Mouse (Mus musculus) MEL (cell line): ENCODE results near the gene Akap11. TPM values are rescaled to one million over a fixed set of nuclear protein-coding genes. Genes with fewer than 3 reads are reported as not detected.

ENCODE experiments used
- DNase-seq: peaks from one replicate; pipeline ENCODE4 v3.0.0; 2011; ENCODE audit warnings: low read depth, low spot score
- H3K27ac ChIP-seq: 2 replicates; pipeline ENCODE4 v1.5.1; 2012; ENCODE audit warnings: low read depth, mild to moderate bottlenecking, control low read depth, low read length, moderate library complexity; ENCODE audit not compliant: control insufficient read depth
- H3K27me3 ChIP-seq, 2 experiments: fragments of 150-350 bp in 1 of 2; sonication (generic) in 1 of 2; 2 replicates each; pipeline ENCODE4 v1.6.1; 2012; ENCODE audit warnings: low read length in 2 of 2, mild to moderate bottlenecking in 2 of 2, improper control_type of control experiment in 1 of 2, moderate library complexity in 1 of 2; ENCODE audit not compliant: insufficient read depth in 2 of 2, control insufficient read depth in 1 of 2
- H3K36me3 ChIP-seq, 2 experiments: 2 replicates each; pipeline ENCODE4 v1.6.1; 2012 to 2014; ENCODE audit warnings: low read length in 2 of 2, improper control_type of control experiment in 1 of 2, inconsistent platforms in 1 of 2, mild to moderate bottlenecking in 1 of 2; ENCODE audit not compliant: insufficient read depth in 2 of 2, control insufficient read depth in 1 of 2
- H3K4me1 ChIP-seq, 2 experiments: fragments of 150-350 bp in 1 of 2; sonication (generic) in 1 of 2; 2 replicates each; pipeline ENCODE4 v1.6.1; 2012; ENCODE audit warnings: low read length in 2 of 2, improper control_type of control experiment in 1 of 2, mild to moderate bottlenecking in 1 of 2; ENCODE audit not compliant: insufficient read depth in 2 of 2, control insufficient read depth in 1 of 2
- H3K4me3 ChIP-seq, 2 experiments: fragments of 150-350 bp in 1 of 2; sonication (generic) in 1 of 2; 2 replicates each; pipeline ENCODE4 v1.5.1; 2012; ENCODE audit warnings: low read depth in 2 of 2, low read length in 2 of 2, mild to moderate bottlenecking in 2 of 2, moderate library complexity in 2 of 2, control low read depth in 1 of 2, improper control_type of control experiment in 1 of 2; ENCODE audit not compliant: control insufficient read depth in 1 of 2, insufficient read depth in 1 of 2
- H3K79me2 ChIP-seq: 2 replicates; pipeline ENCODE4 v1.6.1; 2012; ENCODE audit warnings: mild to moderate bottlenecking, low read length, moderate library complexity; ENCODE audit not compliant: control insufficient read depth, poor library complexity, insufficient read depth
- H3K9ac ChIP-seq: 2 replicates; pipeline ENCODE4 v1.6.1; 2012; ENCODE audit warnings: low read depth, mild to moderate bottlenecking, control low read depth, low read length, moderate library complexity; ENCODE audit not compliant: control insufficient read depth, poor library complexity, severe bottlenecking
- H3K9me3 ChIP-seq: fragments of 150-350 bp; sonication (generic); replicated peaks from 2 replicates; pipeline ENCODE4 v1.6.1; 2012; ENCODE audit warnings: mild to moderate bottlenecking, low read length, improper control_type of control experiment, moderate library complexity; ENCODE audit not compliant: insufficient read depth
- CHD1 ChIP-seq: IDR thresholded peaks from 2 replicates; pipeline ENCODE4 v1.6.1; 2012; ENCODE audit warnings: low read depth, mild to moderate bottlenecking, inconsistent platforms, low read length, improper control_type of control experiment
- CHD2 ChIP-seq: IDR thresholded peaks from 2 replicates; pipeline ENCODE4 v1.6.1; 2011; ENCODE audit warnings: low read length, improper control_type of control experiment
- CTCF ChIP-seq, 3 experiments: IDR thresholded peaks in 2 of 3; conservative IDR thresholded peaks in 1 of 3; 2 replicates each; pipeline ENCODE4 v1.5.1; 2011 to 2012; ENCODE audit warnings: low read length in 3 of 3, low read depth in 2 of 3, mild to moderate bottlenecking in 2 of 3, improper control_type of control experiment in 1 of 3, inconsistent platforms in 1 of 3, mixed read lengths in 1 of 3, moderate library complexity in 1 of 3; ENCODE audit not compliant: control insufficient read depth in 1 of 3, insufficient read depth in 1 of 3, poor library complexity in 1 of 3, severe bottlenecking in 1 of 3
- E2F4 ChIP-seq: IDR thresholded peaks from 2 replicates; pipeline ENCODE4 v1.6.1; 2011; ENCODE audit warnings: low read depth, low read length, improper control_type of control experiment, borderline replicate concordance
- ELF1 ChIP-seq: IDR thresholded peaks from 2 replicates; pipeline ENCODE4 v1.6.1; 2014; ENCODE audit warnings: low read depth, mild to moderate bottlenecking, inconsistent platforms, low read length, improper control_type of control experiment, moderate library complexity
- EP300 ChIP-seq, 2 experiments: IDR thresholded peaks; 2 replicates each; pipeline ENCODE4 v1.6.1; 2011; ENCODE audit warnings: improper control_type of control experiment in 2 of 2, low read length in 2 of 2, low read depth in 1 of 2, mild to moderate bottlenecking in 1 of 2
- HCFC1 ChIP-seq: IDR thresholded peaks from 2 replicates; pipeline ENCODE4 v1.6.1; 2012; ENCODE audit warnings: low read depth, mild to moderate bottlenecking, inconsistent platforms, low read length, improper control_type of control experiment, moderate library complexity
- JUND ChIP-seq: IDR thresholded peaks from 2 replicates; pipeline ENCODE4 v1.6.1; 2011; ENCODE audit warnings: low read depth, mild to moderate bottlenecking, improper control_type of control experiment, low read length
- MAFK ChIP-seq: IDR thresholded peaks from 2 replicates; pipeline ENCODE4 v1.6.1; 2011; ENCODE audit warnings: low read depth, mild to moderate bottlenecking, low read length, improper control_type of control experiment, borderline replicate concordance
- MAX ChIP-seq: IDR thresholded peaks from 2 replicates; pipeline ENCODE4 v1.6.1; 2011; ENCODE audit warnings: low read length, improper control_type of control experiment
- MXI1 ChIP-seq: IDR thresholded peaks from 2 replicates; pipeline ENCODE4 v1.6.1; 2011; ENCODE audit warnings: mild to moderate bottlenecking, low read depth, low read length, improper control_type of control experiment
- MYC ChIP-seq: IDR thresholded peaks from 2 replicates; pipeline ENCODE4 v1.6.1; 2011; ENCODE audit warnings: low read depth, mild to moderate bottlenecking, low read length, improper control_type of control experiment, moderate library complexity
- POLR2A ChIP-seq, 2 experiments: IDR thresholded peaks; 2 replicates each; pipeline ENCODE4 v1.6.1; 2011 to 2012; ENCODE audit warnings: low read length in 2 of 2, mild to moderate bottlenecking in 2 of 2, control low read depth in 1 of 2, improper control_type of control experiment in 1 of 2, low read depth in 1 of 2, moderate library complexity in 1 of 2; ENCODE audit not compliant: control insufficient read depth in 1 of 2, insufficient read depth in 1 of 2, poor library complexity in 1 of 2
- POLR2AphosphoS2 ChIP-seq: IDR thresholded peaks from 2 replicates; pipeline ENCODE4 v1.6.1; 2011; ENCODE audit warnings: low read length, improper control_type of control experiment
- RCOR1 ChIP-seq: IDR thresholded peaks from 2 replicates; pipeline ENCODE4 v1.6.1; 2012; ENCODE audit warnings: low read depth, mild to moderate bottlenecking, inconsistent platforms, low read length, improper control_type of control experiment
- SIN3A ChIP-seq: IDR thresholded peaks from 2 replicates; pipeline ENCODE4 v1.6.1; 2012; ENCODE audit warnings: low read length, improper control_type of control experiment, inconsistent platforms
- TAL1 ChIP-seq: IDR thresholded peaks from 2 replicates; pipeline ENCODE4 v1.6.1; 2012; ENCODE audit warnings: mild to moderate bottlenecking, inconsistent platforms, low read length, moderate library complexity, mixed read lengths
- TCF12 ChIP-seq: IDR thresholded peaks from 2 replicates; pipeline ENCODE4 v1.6.1; 2014; ENCODE audit warnings: low read depth, mild to moderate bottlenecking, inconsistent platforms, low read length, improper control_type of control experiment, moderate library complexity
- ZC3H11A ChIP-seq: IDR thresholded peaks from 2 replicates; pipeline ENCODE4 v1.6.1; 2012; ENCODE audit warnings: low read depth, mild to moderate bottlenecking, inconsistent platforms, low read length, improper control_type of control experiment
- ZKSCAN1 ChIP-seq: IDR thresholded peaks from 2 replicates; pipeline ENCODE4 v1.6.1; 2012; ENCODE audit warnings: low read depth, mild to moderate bottlenecking, inconsistent platforms, low read length, improper control_type of control experiment, moderate library complexity
- ZNF384 ChIP-seq: IDR thresholded peaks from 2 replicates; pipeline ENCODE4 v1.6.1; 2012; ENCODE audit warnings: low read depth, mild to moderate bottlenecking, inconsistent platforms, low read length, improper control_type of control experiment
- polyA plus RNA-seq, 2 experiments: library from polyadenylated mRNA; stranded (reverse) in 1 of 2; unstranded in 1 of 2; fragments of >175 nt in 1 of 2; fragments of >200 nt in 1 of 2; gene quantifications; 2 replicates each; pipeline versions ENCODE4 v1.2.1 to v1.2.4; 2012; ENCODE audit warnings: low replicate concordance in 2 of 2, low read depth in 1 of 2; ENCODE audit not compliant: insufficient read length in 2 of 2, insufficient read depth in 1 of 2, missing spikeins in 1 of 2
- total RNA-seq: library from RNA; depleted of rRNA; stranded (reverse); fragments of 300-350 nt; gene quantifications from 2 replicates; pipeline ENCODE4 v1.2.3, GENCODE M21; 2012

Gene Akap11
- total and polyA plus RNA-seq, 3 experiments, result 13.0 to 25.4 (median 17.1) TPM

GRCm38 (mm10) chr14:78464353-78464752 is 72.3 kb downstream of the Akap11 start:
- H3K9ac ChIP-seq, result no peak overlapping the region
- H3K9me3 ChIP-seq, result no peaks in the 10 kb centered on the region
- H3K4me3 ChIP-seq, result no peak overlapping the region
- no peak overlapping the region for H3K27ac ChIP-seq
- H3K79me2 ChIP-seq, result no peaks in the 10 kb centered on the region
- TF ChIP-seq CHD2 (no peak), MAX (no peak), CHD1 (no peak), POLR2A (IDR thresholded peaks at IDR 0.05; ENCODE audit: control insufficient read depth in 1 of 2, insufficient read depth in 1 of 2, low read depth in 1 of 2, low read length in 2 of 2, poor library complexity in 1 of 2) (no peak), CTCF (IDR thresholded peaks at IDR 0.05 in 2 of 3, conservative IDR thresholded peaks at IDR 0.05 in 1 of 3; ENCODE audit: control insufficient read depth in 1 of 3, insufficient read depth in 1 of 3, low read depth in 2 of 3, low read length in 3 of 3, poor library complexity in 1 of 3, severe bottlenecking in 1 of 3) (no peak), POLR2AphosphoS2 (no peak), MYC (no peak), ELF1 (no peak), JUND (no peak), HCFC1 (no peak), ZNF384 (no peak)
- no peaks in the 10 kb centered on the region for H3K4me1 ChIP-seq
- no peaks in the 10 kb centered on the region for H3K36me3 ChIP-seq
- no peak for DNase-seq
- no peaks in the 10 kb centered on the region for H3K27me3 ChIP-seq

GRCm38 (mm10) chr14:78459121-78459520 is 77.5 kb downstream of the Akap11 start:
- H3K36me3 ChIP-seq, result no peaks in the 10 kb centered on the region
- no peaks in the 10 kb centered on the region for H3K27me3 ChIP-seq
- no peaks in the 10 kb centered on the region for H3K79me2 ChIP-seq
- DNase-seq, result no peak
- no peak overlapping the region for H3K9ac ChIP-seq
- no peak overlapping the region for H3K27ac ChIP-seq
- H3K9me3 ChIP-seq, result no peaks in the 10 kb centered on the region
- TF ChIP-seq CHD1 (no peak), RCOR1 (no peak), EP300 (IDR thresholded peaks at IDR 0.05; ENCODE audit: low read depth in 1 of 2, low read length in 2 of 2) (no peak), ELF1 (no peak), ZKSCAN1 (no peak), CHD2 (no peak), E2F4 (no peak), CTCF (IDR thresholded peaks at IDR 0.05 in 2 of 3, conservative IDR thresholded peaks at IDR 0.05 in 1 of 3; ENCODE audit: control insufficient read depth in 1 of 3, insufficient read depth in 1 of 3, low read depth in 2 of 3, low read length in 3 of 3, poor library complexity in 1 of 3, severe bottlenecking in 1 of 3) (no peak), TCF12 (no peak), SIN3A (no peak), POLR2A (IDR thresholded peaks at IDR 0.05; ENCODE audit: control insufficient read depth in 1 of 2, insufficient read depth in 1 of 2, low read depth in 1 of 2, low read length in 2 of 2, poor library complexity in 1 of 2) (no peak), MAFK (no peak), TAL1 (no peak), MXI1 (no peak), POLR2AphosphoS2 (no peak), ZC3H11A (no peak)
- H3K4me3 ChIP-seq, result no peak overlapping the region
- no peaks in the 10 kb centered on the region for H3K4me1 ChIP-seq
